Mouse (Mus musculus): ENCODE data around the gene 2310039H08Rik.

2310039H08Rik gene

DNA sequence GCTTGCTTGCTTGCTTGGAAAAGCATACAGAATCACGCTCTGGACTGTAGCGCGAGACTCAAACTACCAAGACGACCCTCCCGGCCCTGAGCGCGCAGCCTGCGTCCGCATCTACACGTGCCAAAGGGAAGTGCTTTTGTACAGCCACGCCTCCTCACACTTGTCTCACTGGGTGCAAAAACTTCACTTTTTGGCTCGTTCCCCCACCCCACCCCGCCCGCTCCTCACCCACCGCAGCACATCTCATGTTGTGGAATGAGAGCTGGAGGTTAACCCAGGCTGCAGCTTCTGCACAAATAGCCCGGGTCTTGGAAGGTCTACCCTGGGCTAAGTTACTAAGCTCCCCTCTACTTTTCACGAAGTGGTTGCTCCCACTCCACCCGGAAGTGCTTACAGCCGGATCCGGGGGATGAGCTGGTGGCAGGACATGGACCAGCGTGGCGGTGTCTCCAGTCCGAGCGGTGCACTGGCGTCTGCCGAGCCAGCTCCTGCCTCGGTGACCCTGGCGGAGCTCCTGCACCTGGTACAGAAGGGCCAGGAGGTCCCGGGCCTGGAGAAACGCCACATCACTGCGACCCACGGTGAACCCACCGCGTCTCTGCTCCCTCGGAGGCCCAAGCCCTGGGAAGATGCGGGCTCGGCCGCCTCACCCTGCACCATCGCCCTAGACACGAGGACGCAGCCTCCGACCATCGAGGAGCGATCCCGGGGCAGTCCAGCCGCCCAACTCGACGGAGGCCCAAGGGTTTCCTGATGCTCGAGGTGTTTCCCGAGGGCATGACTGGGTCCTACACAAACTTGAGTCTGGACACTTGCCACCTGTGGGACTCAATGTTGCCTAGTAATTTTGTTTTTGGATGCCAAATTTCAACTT, at the start of gene 2310039H08Rik:
Gene 2310039H08Rik, plus strand, starts transcription at position 232 of the 874 bp plus-strand sequence.
- peak; percentile 89 for DNase-seq

DNA sequence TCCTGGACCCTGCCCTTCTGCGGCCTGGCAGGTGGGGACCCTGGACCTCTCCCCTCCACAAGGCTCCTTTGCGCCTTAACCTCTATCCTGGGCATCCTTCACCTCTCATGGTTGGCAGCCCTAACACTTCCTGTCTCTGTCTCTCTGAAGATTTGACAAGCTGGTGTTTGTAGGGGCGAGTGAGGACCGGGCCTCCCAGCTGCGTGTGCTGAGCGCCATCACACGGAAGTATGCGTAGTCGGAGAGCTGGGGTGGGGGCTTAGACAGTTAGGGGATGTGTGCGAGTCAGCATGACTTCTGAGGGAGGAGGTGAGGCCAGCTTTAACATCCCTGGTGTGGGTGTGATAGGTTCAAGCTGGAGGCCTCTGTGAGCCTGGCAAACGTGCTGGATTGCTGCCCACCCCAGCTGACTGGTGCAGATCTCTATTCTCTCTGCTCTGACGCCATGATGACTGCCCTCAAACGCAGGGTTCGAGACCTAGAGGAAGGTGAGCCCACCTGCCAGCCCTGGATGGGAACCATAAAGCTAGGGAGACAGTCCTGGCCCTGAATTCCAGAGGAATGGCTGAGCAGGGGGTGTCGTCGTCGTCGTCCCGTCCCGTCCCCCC, 47.9 kb upstream of the 2310039H08Rik start:
- no peak for DNase-seq

DNA sequence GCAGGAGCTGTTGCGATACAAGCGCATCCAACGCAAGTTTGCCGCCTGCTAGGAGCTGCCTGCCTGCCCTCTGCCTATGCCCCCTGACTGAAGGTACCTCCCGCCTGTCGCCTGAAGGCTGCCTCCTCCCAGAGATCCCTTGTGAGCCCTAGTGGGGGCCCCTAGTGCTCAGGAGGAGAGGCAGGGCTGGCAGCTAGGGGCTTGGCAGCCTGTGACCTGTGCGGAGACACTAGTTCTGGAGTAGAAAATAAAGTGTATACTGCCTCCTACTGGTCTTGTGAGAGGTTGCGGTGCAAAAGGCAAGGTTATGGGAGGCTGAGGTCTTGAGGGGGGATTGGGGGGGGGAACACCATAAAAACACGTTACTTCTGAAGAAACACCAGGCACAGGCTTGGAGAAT, 47.2 kb upstream of the 2310039H08Rik start:
- DNase-seq = no peak

DNA sequence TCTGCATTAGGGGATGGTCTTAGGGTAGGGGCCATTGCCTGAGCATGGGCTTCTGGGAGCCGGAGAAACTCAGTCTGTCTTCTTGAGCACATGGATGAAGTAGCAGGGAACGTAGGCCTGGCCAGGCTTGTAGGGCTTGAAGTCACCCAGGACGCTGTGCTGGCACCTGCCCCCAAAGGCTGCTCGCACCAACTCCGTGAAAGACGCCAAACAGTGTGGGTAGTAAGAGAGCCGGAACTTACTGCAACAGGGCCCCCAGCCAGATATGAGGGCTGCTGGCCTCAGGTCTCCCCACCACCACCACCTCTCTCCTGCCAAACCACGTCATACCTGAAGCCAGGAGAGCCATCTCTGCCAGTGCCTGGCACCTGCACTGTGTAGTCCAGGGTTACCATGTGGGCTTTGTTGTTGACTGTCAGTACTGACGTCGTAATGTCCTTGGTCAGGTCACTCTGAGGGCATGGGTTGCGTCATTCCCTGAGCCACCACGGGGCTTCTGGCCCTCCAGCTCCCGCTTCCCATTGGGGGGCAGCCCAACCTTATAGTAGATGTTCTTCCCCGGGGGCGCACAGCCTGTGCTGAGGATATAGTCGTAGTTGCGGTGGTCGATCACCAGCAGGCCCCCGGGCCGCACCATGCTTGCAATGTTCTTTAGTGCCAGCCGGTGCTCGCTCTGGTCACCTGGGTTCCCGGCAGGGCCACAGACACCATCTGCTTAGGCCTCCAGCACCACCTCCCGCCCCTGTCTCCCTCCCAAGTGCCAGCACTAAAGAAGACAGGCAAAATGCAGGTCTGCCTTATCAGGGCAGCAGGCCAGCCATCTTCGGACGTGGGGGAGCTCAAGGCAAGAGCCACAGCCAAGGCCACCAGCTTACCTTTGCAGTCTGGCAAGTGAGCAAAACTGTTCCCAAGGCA, 46.4 kb upstream of the 2310039H08Rik start:
- DNase-seq = no peak

DNA sequence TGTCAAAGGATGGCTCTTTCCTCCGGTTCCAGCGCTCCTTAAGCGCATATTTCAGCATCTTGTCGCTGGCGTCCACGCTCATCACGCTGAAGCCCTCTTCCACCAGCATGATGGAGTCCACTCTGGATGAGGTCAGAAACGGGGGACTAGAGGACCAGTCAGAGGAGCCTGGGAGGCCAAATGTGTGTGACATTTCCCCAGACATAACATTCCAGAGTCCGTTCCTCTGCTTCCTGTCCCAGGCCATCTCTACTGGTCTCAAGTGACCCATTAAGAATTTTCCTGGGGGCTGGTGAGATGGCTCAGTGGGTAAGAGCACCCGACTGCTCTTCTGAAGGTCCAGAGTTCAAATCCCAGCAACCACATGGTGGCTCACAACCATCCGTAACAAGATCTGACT, 45.2 kb upstream of the 2310039H08Rik start:
- DNase-seq = no peak

DNA sequence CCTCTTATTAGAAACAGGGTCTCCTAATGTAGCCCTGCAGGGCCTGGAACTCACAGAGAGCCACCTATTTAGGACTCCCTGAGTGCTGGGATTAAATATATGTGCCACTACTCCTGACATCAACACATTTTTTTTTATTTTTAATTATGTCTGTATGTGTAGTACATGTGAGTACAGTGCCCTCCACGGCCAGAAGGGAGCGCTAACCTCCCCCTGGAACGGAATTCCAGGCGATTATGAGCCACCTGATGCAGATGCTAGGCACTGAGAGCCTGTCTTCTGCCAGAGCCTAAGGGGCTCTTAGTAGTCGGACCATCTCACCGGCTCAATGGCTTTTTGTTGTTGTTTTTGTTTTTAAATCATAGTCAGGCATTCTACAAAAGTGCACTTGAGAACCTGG, 44.4 kb upstream of the 2310039H08Rik start:
- peak; percentile 60 for DNase-seq

DNA sequence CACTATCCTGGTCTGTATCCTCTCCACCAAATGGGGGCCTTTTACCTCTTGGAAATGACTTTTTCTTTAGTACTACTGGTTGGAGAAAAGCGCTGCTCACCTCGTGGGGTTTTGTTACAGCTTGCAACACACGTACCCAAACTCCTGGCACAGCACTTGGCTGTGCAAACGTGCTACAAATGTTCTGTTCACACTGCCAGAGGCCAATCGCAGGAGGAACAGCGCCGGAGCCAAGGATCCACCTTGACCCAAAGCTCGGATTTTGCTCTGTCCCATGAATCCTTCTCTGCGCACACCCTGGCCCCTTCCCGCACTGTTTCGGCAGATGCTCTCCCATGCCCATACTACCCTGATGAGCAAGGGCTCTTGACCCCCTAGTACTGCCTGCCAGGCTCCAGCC, 43.9 kb upstream of the 2310039H08Rik start:
- DNase-seq = no peak

DNA sequence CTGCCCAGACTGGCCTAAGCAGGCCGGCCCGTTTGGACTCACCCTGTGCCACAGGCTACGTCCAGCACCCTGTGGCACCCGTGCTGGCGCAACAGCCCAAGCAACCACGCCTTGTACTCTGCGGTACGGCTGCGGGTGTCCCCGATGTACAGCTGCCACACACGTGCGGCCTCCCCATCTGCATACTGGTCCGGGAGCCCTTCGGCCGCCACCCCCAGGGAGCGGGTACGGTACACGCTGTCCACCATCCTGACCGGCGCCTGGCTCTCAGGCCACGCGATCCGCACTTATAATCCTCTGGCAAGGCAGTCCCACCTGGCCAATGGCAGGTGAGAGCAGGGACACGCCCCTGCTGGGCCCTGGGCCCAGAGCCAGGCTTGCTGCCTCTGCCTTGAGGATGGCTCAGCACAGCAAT, 43.5 kb upstream of the 2310039H08Rik start, which contains the start of gene Gnmt:
Gene Gnmt, minus strand, starts transcription at position 265 of the 415 bp plus-strand sequence.
- DNase-seq = peak; percentile 90

DNA sequence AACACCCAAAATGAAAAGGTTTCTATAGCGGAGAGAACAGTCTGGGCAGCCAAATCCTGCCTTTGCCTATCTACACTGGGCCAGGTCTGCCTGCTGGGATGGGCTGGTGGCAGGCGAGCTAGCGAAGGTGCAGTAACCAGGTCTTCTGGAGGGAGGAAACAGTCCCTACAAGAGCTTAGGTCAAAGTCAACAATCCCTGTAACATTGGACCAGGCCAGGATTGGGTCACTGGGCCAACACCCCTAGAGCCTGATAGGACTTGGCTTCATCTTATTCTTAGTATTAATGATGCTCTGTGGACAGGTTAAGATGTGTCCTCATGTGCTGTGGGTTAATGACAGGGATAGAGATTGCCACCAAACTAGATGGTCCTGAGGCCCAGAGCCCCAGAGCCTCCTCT, 38.4 kb upstream of the 2310039H08Rik start:
- DNase-seq = no peak

DNA sequence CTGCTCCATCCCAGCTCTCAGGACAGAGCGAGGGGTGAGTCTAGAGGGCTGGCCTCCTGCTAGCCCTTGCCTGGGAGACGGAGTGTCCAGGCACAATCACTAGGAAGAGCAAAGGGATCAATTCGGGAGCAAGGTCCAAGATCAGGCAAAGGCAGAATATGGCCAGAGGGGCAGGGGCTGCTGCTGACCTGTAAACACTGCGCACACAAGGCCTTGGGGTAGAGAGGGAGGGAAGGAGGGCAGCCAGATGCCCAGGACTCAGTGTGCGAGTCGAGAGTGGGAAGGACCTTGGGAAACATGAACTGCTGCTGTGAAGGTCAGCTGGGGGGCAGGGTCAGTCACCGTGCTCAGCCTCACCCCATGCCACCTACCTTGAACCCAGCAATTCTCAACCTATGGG, 37.1 kb upstream of the 2310039H08Rik start:
- no peak for DNase-seq

DNA sequence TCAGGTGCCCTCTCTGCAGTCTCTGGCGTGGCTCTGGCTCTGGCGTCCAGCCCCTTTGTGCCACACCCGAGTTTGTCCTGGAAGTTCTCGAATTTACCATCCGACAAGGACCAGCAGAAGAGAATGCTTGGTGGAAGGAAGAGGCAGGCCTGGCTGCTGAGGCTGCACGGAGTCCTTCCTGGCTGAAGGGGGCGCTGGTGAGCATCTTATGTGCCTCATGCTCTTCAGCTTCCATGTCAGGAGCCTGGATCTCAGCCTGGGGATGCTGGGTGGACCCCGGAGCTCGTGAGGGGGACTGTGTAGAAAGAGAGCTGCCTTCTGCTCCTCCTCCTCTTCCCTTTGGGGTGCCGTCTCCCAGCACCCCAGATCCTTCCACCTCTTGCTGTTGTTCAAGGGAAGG, 36.3 kb upstream of the 2310039H08Rik start:
- no peak for DNase-seq

DNA sequence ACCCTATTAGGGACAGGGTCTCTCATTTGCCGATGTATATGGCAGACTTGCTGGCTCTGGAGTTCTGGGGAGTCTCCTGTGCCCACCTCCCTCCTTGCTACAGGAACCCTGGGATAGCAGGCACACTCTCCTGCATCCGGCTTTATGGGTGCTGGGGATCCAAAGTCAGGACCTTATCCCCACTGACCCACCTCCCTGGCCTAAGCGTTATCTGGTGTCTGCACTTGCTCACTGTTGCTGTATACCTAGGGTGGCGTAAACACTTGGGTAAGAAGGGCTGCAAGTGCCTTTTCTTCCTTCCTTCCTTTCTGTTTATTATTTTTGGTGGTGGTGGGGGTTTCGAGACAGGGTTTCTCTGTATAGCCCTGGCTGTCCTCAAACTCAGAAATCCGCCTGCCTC, 31.1 kb upstream of the 2310039H08Rik start:
- no peak for DNase-seq

DNA sequence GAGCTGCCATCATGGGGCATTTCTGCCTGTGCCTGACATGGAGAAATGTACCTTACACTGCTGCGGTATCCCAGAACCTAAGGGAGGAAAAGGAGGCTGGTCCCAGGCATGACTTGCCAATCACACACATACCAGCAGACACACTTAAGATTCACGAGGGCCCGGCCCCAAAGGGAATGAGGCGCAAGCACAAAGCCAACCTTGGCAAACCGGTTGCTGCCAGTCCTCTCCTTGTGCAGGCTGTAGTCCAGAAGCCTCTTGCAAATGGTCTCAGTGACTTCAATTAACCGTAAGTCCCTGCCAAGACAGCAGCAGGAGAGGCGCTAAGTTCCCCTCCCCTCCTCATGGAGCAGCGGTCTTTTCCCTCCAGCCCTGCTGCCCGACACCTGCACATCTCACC, 29.4 kb upstream of the 2310039H08Rik start:
- DNase-seq = no peak

DNA sequence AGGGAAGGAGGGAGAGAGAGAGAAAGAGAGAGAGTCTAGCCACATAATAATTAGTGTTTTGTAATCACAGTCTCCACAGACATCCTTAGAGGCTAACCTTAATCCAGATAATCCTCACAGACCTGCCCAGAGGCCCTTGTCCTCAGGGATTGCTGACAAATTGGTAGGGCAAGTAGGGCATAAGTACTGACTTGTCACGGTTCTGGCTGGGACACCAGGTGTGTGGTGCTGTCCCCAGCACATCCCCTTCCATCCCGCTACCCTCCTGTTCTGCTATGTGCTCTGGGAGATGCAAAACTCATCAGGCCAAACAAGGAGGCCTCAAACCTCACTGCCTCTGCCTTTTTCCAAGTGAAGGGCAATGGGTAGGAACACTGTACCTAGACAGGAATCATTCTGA, 26.9 kb upstream of the 2310039H08Rik start:
- DNase-seq = no peak

DNA sequence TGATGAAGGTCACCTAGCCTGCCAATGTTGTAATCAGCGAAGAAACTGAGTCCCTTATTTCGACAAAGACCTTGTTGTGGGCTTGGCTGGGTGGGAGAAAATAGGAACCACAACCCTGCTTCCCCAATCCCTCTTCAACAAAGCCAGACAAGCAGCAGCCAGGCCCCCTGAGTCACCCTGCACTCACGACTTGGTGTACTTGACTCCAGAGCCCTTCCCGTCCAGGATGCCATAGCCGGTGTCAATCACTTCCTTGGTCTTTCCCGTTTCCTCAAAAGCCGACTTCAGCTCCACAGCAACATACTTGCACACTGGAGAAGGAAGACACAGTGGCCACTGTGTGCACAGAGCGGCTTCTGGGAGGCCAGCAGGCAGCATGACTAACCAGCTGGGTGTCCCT, 25.2 kb upstream of the 2310039H08Rik start:
- no peak for DNase-seq

DNA sequence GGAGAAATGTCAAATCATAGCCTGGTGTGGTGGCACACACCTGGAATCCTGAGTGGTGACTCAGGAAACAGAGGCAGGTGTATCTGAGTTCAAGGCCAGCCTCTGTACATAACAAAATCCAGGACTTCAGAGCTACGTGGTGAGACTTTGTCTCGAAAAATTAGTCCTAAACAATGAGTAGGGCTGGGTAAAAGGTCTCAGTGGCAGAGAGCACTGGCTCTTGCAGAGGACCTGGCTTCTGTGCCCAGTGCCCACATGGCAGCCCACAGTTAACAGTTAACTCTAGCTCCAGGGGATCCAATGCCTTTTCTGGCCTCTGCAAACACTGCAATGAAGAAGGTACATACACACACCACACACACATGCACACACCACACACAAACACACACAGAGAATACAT, 24.6 kb upstream of the 2310039H08Rik start:
- DNase-seq = no peak

DNA sequence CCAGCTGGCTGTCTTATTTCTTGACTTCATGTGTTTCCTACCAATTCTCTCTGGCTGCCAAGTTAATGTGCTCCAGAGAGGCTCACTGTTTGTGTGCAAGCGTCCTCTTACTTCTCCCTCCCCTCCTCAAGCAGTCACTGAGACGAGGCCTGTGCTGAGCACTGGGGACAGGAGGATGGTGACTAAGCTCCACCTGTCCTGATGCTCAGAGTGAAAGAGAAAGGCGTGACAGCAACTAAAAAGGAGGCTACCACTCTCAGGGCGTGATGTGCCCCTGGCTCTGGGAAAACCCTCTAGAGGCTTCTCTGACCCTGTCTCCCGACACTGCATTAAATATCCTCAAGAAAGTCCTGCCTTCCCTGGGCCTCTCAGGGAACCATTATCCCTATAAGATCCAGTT, 23.2 kb upstream of the 2310039H08Rik start:
- no peak for DNase-seq

DNA sequence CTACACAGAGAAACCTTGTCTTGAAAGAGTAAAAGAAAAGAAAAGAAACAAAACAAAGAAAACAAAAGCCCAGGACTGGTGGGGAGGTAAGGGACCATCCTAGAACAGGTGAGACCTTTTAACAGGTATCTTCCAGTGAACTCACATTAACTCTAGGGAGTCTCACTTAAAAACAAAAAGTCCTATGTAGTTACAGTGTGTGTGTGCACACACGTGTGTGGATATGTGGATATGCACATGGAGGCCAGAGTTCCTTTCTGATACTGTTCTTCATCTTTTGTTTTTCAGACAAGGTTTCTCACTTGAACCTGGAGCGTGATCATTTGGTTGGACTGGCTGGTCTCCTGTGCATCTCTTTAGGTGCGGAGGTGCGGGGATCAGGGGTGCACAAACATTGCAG, 21.9 kb upstream of the 2310039H08Rik start:
- no peak for DNase-seq

DNA sequence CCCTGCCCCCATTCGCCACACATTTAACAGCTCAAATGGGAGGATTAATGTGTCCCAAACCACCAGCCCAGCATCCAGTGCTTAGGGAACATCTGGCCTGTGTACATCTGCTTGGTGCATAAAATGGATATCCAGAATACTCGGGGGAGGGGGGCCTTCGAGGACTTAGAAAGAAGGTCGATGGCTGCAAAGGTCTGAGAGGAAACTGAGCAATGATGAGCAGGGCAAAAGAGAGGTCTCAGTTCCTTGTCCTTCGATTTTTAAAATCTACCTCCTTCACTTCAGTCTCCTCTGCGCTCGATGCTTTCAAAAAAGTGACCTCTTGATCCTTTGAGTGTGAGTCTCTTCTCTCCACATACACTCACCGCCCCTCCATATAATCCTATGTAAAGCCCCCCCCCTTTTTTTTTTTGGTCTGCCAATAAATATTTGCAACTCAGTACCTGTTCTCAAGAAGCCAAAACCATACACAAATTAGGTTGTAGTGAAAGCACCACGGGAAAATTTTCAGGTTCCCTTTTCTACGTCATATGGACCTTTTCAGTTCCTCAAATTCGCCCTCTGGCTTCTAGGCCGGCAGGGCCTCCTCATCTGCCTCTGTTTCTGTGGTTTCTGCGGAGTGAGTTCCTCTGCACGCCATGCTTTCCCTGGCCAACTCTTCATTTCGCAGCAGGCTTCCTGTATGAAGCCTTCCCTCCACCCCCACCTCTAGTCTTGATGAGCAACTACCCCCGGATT, 21.2 kb upstream of the 2310039H08Rik start:
- DNase-seq = no peak

DNA sequence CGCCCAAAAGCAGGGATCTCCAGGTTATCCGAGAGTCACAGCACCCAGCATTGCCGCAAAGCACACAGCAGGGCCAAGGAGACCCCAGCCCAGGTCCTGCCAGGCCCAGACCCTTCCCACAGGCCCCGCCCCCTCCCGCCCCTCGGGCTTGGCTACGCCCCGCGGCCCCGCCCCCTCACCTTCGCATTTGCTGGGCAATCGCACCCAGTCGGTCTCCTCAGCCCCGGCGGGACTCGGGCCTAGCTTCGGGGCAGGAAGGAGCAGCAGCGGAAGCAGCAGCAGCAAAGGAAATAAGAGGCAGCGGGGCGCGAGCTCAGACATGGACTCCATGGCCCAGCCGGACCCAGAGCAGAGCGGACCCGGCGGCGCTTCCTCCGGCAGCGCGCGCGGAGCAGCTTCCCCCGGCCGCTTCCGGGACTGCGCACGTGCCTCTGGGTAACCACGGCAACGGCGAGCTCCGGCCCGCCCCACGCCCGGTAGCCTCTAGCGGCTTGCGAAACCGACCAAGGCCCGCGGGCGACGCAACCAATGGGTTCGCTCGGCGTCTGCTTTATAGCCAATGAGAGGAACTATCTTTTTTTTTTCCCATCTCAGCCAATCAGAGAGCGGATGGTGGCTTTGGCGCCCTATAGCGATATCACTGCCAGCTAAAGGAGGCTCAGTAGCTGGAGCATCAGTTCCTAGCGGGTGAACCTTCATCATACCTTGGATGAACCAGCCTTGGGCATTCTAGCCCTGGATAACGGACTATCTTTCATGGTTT, 20.5 kb upstream of the 2310039H08Rik start, which contains the start of gene Cnpy3:
Gene Cnpy3, minus strand, starts transcription at position 421 of the 763 bp plus-strand sequence.
- DNase-seq = peak; percentile 95

DNA sequence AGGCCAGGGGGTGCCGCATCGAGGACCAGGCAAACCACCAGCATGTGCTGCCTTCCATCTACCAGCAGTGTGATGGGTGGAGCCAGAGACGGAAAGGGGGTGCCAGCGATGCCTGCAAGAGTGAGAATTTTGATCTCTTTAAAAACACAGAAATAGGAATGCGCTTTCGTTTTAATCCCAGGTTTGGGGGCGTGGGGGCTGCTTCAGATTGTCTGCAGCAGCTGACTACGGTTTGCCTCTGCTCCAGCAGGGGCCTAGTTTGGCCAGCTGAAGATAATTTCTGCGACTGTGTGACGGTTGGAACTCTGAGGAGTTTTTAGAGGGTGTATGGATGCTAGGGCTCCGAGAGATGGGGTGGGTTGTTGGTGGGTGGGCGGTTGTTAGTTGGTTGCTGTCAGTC, 13.7 kb upstream of the 2310039H08Rik start:
- DNase-seq = no peak

DNA sequence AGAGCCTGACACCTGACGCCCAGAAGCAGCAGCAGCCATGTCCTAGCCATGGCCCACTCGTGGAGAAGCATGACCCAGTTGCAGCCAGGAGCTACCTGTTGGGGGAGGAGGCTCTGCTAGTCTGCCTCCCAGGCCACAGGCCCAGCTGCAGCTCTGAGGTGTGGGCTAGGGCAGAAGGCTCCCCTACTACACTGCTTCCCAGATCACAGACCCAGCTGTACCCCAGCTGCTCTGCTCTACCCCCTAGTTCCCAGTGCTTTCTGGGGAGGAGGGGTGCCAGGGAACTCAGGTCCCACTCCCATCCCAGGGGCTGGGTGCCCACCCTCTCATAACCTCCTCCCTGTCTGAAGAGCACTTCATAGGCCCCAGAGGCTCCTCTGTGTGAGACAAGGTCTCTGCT, 8.9 kb upstream of the 2310039H08Rik start, which contains the start of gene Ptcra:
Gene Ptcra, minus strand, starts transcription at position 169 of the 400 bp plus-strand sequence.
- no peak for DNase-seq
